Mouse (Mus musculus) limb, embryonic 14.5 days (tissue): ENCODE results near the gene Tmsb10. TPM values are rescaled to one million over a fixed set of nuclear protein-coding genes. Genes with fewer than 3 reads are reported as not detected.

Source experiments
- ATAC-seq: fragments of 200-750 bp; cut with Nextera tagmentation; 2 replicates; pipeline ENCODE4 v1.8.0; 2017; ENCODE audit warnings: low read depth, moderate number of reproducible peaks, moderate TSS enrichment; ENCODE audit not compliant: low FRiP score
- DNase-seq: peaks from one replicate; pipeline ENCODE4 v3.0.0-alpha.2; 2015; ENCODE audit warnings: low spot score
- H3K27ac ChIP-seq: fragments of 300-500 bp; sonication (generic); replicated peaks from 2 replicates; pipeline ENCODE4 v1.5.1; 2014; ENCODE audit warnings: low read depth, mild to moderate bottlenecking, low read length, moderate library complexity, mixed read lengths
- H3K27me3 ChIP-seq: fragments of 300-500 bp; sonication (generic); 2 replicates; pipeline ENCODE4 v1.6.1; 2014; ENCODE audit warnings: low read length, mixed read lengths; ENCODE audit not compliant: control insufficient read depth, insufficient read depth
- H3K36me3 ChIP-seq: fragments of 300-500 bp; sonication (generic); 2 replicates; pipeline ENCODE4 v1.6.1; 2014; ENCODE audit warnings: mild to moderate bottlenecking, low read length, moderate library complexity, mixed read lengths; ENCODE audit not compliant: control insufficient read depth, insufficient read depth
- H3K4me1 ChIP-seq: fragments of 300-500 bp; sonication (generic); 2 replicates; pipeline ENCODE4 v1.6.1; 2014; ENCODE audit warnings: antibody characterized with exemption, low read length, mixed read lengths; ENCODE audit not compliant: control insufficient read depth, insufficient read depth
- H3K4me2 ChIP-seq: fragments of 300-500 bp; sonication (generic); replicated peaks from 2 replicates; pipeline ENCODE4 v1.6.1; 2014; ENCODE audit warnings: low read depth, mild to moderate bottlenecking, low read length, moderate library complexity; ENCODE audit not compliant: severe bottlenecking
- H3K4me3 ChIP-seq: fragments of 300-500 bp; sonication (generic); replicated peaks from 2 replicates; pipeline ENCODE4 v1.5.1; 2014; ENCODE audit warnings: low read length
- H3K9ac ChIP-seq: fragments of 300-500 bp; sonication (generic); 2 replicates; pipeline ENCODE4 v1.6.1; 2014; ENCODE audit warnings: mild to moderate bottlenecking, low read depth, low read length, moderate library complexity; ENCODE audit not compliant: severe bottlenecking
- H3K9me3 ChIP-seq: fragments of 300-500 bp; sonication (generic); 2 replicates; pipeline ENCODE4 v1.6.1; 2016; ENCODE audit warnings: low read length; ENCODE audit not compliant: control insufficient read depth
- POLR2A ChIP-seq: fragments of 200-500 bp; IDR thresholded peaks from 2 replicates; pipeline ENCODE4 v1.8.0; 2012; ENCODE audit warnings: inconsistent platforms, mild to moderate bottlenecking, moderate library complexity, borderline replicate concordance; ENCODE audit not compliant: insufficient read depth, insufficient read length; ENCODE audit errors: extremely low read depth
- WGBS: fragments of 180-500 bp; shearing (Covaris S2); extraction: QIAGEN DNeasy Blood & Tissue Kit; methylation state at CpG from one replicate; pipeline ENCODE4 v1.1.7; 2014; 5-methylcytosine and 5-hydroxymethylcytosine counted together
- polyA plus RNA-seq, 2 experiments: library from polyadenylated mRNA; depleted of rRNA in 1 of 2; stranded (reverse) in 1 of 2; unstranded in 1 of 2; fragments of >200 nt; fragmentation: Nextera tagmentation in 1 of 2; extraction: Ambion mirVana in 1 of 2; gene quantifications; 2 replicates each; pipeline versions ENCODE4 v1.2.1 to v1.2.3; 2012 to 2014

Gene Tmsb10
- polyA plus RNA-seq, 2 experiments, result 1,253 to 2,395 TPM

GRCm38 (mm10) chr6:72926031-72926430 is 32.5 kb downstream of the Tmsb10 start:
- H3K4me3 ChIP-seq, result no peak overlapping the region
- no peak for TF ChIP-seq POLR2A
- 67% methylated on average over 4 of the region's 4 CpGs for WGBS
- H3K9ac ChIP-seq, result no peak overlapping the region
- ATAC-seq, result no peak
- DNase-seq, result no peak
- no peaks in the 10 kb centered on the region for H3K36me3 ChIP-seq
- H3K27ac ChIP-seq, result no peak overlapping the region
- no peaks in the 10 kb centered on the region for H3K9me3 ChIP-seq
- peaks cover 8% of the 10 kb centered on the region for H3K4me1 ChIP-seq
- H3K27me3 ChIP-seq, result no peaks in the 10 kb centered on the region
- no peak overlapping the region for H3K4me2 ChIP-seq

DNA sequence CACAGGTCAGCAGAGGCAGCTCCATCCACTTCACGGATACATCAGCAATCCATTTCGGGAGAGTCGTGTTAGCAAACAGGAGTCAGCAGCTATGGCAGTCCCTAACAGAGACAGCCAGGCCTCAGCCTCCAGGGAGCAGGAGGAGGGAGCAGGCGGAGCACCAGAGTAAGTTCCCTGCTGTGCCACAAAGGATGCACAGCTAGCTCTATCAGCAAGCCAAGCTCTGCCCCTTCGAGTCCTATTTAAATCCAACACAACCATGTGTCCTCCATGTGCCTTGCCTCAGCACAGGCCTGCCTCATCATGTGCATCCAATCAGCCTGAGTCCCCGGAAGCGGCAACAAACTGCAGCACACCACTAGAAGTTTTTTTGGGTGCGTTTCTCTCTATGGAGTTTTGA is 35.2 kb downstream of the Tmsb10 start:
- Histone ChIP-seq H3K4me3 (no peak overlapping the region), H3K9me3 (no peaks in the 10 kb centered on the region), H3K9ac (no peak overlapping the region), H3K4me1 (peaks cover 8% of the 10 kb centered on the region), H3K27me3 (no peaks in the 10 kb centered on the region), H3K4me2 (no peak overlapping the region), H3K36me3 (no peaks in the 10 kb centered on the region), H3K27ac (no peak overlapping the region)
- ATAC-seq, result no peak
- WGBS, result 83% methylated on average over 8 of the region's 8 CpGs
- no peak for DNase-seq
- TF ChIP-seq POLR2A, result no peak

GRCm38 (mm10) chr6:72921081-72921480 is 37.5 kb downstream of the Tmsb10 start:
- Histone ChIP-seq H3K4me1 (no peaks in the 10 kb centered on the region), H3K36me3 (no peaks in the 10 kb centered on the region), H3K9me3 (no peaks in the 10 kb centered on the region), H3K27ac (no peak overlapping the region), H3K4me2 (no peak overlapping the region), H3K4me3 (no peak overlapping the region), H3K27me3 (no peaks in the 10 kb centered on the region), H3K9ac (no peak overlapping the region)
- 87% methylated on average over 3 of the region's 3 CpGs for WGBS
- no peak for ATAC-seq
- DNase-seq, result no peak
- TF ChIP-seq POLR2A, result no peak

DNA sequence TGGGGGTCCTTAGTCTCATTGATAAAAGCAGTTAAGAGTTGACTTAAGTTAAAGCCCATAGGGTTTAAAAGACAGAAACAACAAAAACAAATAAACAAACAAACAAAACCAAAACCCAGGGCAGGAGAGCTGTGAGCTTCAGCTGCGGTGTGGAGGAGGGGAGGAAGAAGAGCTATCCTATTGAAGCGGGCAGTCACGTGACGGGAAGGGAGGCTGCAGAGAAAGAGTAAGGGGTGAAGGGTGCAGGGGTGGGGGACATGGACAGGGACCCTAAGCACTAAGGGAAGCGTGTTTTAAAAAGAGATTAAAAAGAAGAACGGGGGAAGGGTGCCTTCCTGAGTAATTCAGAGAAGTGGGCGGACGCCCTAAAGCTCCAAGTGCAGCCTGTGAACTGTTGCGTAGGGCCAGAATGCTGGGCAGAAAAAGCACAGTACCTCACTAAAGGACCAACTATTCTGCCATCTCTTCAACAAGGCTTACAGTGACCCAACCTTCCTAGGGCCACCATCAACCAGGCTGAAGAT is 40.0 kb downstream of the Tmsb10 start:
- no peak for ATAC-seq
- 67% methylated on average over 9 of the region's 9 CpGs for WGBS
- no peaks in the 10 kb centered on the region for H3K4me1 ChIP-seq

DNA sequence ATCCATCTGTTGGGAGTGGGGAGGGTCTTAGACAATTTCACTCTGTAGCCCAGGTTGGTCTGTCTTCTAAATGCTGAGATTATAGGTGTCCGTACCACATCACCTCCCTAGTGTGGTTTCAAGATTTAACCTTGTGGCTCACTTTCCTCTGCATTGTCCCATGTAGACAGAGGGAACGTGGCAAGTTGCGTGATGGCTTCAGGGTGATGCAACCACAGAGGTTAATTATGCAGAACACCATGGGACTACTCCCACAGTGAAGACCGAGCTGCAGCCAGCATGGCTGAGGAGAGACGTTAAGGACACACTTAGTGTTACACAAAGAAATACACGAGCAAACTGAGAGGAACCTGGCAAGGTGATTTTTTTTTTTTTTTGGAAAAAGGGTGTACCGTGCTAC is 42.2 kb downstream of the Tmsb10 start:
- Histone ChIP-seq H3K4me1 (no peaks in the 10 kb centered on the region), H3K36me3 (no peaks in the 10 kb centered on the region), H3K9ac (no peak overlapping the region), H3K27me3 (no peaks in the 10 kb centered on the region), H3K27ac (no peak overlapping the region), H3K4me3 (no peak overlapping the region), H3K9me3 (no peaks in the 10 kb centered on the region), H3K4me2 (no peak overlapping the region)
- no peak for DNase-seq
- WGBS, result 80% methylated on average over 7 of the region's 7 CpGs
- ATAC-seq, result no peak
- TF ChIP-seq POLR2A, result no peak

More for the DNA sequence above, 40.0 kb downstream of the Tmsb10 start:
- H3K36me3 ChIP-seq, result no peaks in the 10 kb centered on the region
- TF ChIP-seq POLR2A, result no peak
- H3K9me3 ChIP-seq, result no peaks in the 10 kb centered on the region
- DNase-seq, result no peak
- H3K4me3 ChIP-seq, result no peak overlapping the region
- no peaks in the 10 kb centered on the region for H3K27me3 ChIP-seq
- no peak overlapping the region for H3K9ac ChIP-seq
- H3K27ac ChIP-seq, result no peak overlapping the region
- no peak overlapping the region for H3K4me2 ChIP-seq
